Mouse (Mus musculus): ENCODE measurements around the gene Lair1.

- no peak for TF ChIP-seq CTCF (IDR thresholded peaks at IDR 0.05; ENCODE audit: low read depth)
- no peak for TF ChIP-seq EP300 (optimal IDR thresholded peaks at IDR 0.05)
These were observed at the start of gene Lair1 for GRCm38 (mm10) chr7:4063013-4063412.
